Mouse (Mus musculus) monocyte, adult 2 months (primary cell): ENCODE measurements around the gene Ambra1.

ENCODE experiments used
- DNase-seq, 2 experiments: peaks; one replicate each; pipeline ENCODE4 v3.0.0; 2022; ENCODE audit warnings: low spot score in 2 of 2, low read depth in 1 of 2

Gene Ambra1

GRCm38 (mm10) chr2:91871225-91871624 is 141.3 kb downstream of the Ambra1 start:
- no peak for DNase-seq

DNA sequence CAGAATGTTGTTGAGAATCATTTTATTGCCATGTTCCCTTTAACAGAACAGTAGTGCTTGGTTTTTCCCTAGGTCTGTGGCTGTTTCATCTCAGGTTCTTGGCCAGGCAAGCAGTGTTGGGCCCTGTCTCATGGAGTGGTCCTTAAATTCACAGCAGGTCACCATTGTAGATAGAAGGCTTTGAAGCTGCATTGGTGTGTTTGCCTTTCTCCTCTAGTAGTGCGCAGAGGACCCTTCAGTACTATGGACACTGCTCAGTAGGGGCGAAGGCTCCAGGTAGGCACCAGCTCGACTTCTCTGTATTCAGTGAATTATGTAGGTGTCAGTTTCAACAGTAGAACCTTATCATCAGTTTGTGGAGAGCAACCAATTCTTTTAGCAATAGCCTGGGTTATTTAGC is 142.7 kb downstream of the Ambra1 start:
- no peak for DNase-seq

GRCm38 (mm10) chr2:91876000-91876805 is 146.3 kb downstream of the Ambra1 start:
- DNase-seq = no peak

DNA sequence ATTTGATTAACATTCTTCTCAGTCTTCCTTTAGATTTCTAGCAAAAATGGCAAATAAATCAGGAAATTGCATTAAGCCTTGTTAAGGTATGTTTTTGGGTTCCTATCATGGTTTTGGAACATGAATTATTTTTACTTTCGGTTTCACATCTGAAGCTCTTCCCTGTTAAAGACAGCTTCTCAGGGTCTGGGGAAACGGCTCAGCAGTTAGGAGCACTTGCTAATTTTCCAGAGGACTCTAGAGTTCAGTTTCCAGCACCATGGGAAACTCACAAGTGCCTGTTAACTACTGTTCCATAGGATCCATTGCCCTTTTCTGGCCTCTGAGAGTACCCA is 146.8 kb downstream of the Ambra1 start:
- DNase-seq = no peak

DNA sequence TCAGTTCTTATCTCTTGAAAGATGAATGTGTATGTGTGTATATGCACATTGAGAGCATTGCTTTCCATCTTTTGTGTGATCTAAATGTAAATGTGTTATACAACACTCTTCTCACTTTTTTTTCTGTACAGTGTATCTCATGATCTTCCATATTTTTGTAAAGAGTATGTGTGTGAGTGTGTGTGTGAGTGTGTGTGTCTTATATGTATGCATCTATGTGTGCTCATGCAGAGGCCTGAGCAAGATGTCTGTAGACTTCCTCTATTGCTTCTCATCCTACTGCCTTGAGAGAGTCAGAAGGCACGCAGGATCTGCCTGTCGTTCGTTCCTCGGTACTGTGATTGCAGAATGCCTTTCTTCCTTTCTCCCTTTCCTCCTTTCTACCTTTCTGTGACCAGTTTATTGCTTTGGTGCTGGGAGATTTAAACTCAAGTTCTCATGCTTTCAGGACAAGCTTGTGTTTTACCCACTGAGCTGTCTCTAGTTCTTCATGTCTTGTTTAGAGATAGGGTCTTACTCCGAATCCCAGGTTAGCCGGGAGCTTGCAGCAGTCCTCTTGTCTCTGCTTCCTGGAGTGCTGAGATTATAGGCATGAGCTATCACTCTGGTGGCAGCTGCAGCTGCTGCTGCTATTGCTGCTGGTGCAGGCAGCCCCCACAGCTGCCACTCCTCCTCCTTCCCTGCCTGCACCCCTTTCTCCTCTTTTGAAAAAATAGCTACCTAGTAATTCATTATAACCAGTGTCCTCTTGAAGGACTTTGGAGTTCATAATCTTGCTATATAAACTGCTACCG is 148.7 kb downstream of the Ambra1 start:
- no peak for DNase-seq

- DNase-seq = no peak
Measured at GRCm38 (mm10) chr2:91883961-91884360, 154.0 kb downstream of the Ambra1 start.

- DNase-seq = no peak
Measured at GRCm38 (mm10) chr2:91884616-91885015, 154.7 kb downstream of the Ambra1 start.

- no peak for DNase-seq
Measured at GRCm38 (mm10) chr2:91894716-91895115, 164.8 kb downstream of the Ambra1 start.

DNA sequence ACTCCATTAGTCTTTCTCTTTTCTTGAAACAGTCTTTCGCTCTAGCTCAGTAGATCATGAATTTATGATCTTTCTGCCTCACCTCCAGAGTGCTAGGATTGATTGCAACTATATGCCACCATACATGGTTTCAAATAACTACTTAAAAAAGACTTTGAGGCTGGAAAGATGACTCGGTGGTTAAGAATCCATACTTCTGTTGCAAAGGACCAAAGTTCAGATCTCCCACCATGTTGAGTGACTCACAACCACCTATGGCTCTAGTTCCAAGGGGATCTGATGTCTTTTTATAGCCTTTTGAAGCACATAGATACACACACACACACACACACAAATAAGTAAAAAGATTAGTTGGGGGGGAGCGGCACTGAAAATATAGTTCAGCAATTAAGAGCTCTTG is 165.5 kb downstream of the Ambra1 start:
- DNase-seq = no peak

GRCm38 (mm10) chr2:91897968-91898367 is 168.0 kb downstream of the Ambra1 start:
- no peak for DNase-seq

GRCm38 (mm10) chr2:91899141-91899540 is 169.2 kb downstream of the Ambra1 start:
- DNase-seq = no peak

DNA sequence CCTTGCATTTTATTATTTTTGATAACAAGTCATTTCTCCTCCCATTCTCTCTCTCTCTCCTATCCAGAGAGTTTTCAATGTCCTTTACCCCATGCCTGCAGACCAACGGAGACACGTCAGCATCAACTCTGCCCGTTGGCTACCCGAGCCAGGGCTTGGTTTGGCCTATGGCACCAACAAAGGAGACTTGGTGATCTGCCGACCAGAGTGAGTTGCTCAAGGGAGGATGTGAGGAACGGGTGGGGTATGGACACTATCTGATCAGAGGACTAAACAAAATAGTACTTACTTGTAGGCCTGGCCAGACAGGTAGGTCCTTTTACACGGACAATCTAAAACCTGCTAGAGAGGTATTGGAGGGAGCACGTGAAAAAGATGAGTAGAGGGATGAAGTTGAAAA is 170.5 kb downstream of the Ambra1 start:
- DNase-seq = no peak

- DNase-seq = no peak
Measured at GRCm38 (mm10) chr2:91902336-91902735, 172.4 kb downstream of the Ambra1 start.

DNA sequence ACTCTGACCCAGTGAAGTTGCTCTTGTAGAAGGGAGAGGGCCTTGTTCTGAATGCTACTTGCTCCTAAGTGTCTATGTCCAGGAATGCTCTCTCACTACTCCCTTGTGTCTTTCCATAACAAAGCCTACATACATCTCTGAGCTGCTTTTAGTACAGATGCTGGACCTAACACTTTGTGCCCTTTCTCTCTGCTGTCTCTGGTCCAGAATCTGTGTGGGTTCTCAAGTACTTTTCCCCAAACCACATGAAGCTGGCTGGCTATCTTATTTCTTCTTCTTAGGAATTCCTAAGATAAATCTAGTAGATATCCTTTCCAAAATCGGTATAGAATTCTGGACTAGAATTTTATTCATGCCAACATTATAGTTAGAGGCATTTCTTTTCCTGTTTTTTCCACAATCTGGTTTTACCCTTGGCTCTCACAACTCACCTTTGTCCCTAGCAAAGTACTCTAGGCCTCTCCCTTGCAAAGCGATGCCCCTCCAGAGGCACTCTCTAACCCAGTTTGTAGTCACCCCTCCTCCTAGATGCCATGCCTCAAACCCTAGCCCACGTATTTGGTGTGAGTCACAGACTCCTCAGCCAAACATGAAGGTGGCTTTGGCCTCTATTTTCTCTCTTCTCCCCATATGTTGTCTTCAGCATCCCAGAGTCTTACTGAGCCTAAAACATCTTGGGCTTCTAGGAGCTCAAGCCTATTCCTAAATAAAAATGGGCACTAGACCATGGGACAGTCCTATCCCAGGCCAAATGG is 173.4 kb downstream of the Ambra1 start:
- no peak for DNase-seq

DNA sequence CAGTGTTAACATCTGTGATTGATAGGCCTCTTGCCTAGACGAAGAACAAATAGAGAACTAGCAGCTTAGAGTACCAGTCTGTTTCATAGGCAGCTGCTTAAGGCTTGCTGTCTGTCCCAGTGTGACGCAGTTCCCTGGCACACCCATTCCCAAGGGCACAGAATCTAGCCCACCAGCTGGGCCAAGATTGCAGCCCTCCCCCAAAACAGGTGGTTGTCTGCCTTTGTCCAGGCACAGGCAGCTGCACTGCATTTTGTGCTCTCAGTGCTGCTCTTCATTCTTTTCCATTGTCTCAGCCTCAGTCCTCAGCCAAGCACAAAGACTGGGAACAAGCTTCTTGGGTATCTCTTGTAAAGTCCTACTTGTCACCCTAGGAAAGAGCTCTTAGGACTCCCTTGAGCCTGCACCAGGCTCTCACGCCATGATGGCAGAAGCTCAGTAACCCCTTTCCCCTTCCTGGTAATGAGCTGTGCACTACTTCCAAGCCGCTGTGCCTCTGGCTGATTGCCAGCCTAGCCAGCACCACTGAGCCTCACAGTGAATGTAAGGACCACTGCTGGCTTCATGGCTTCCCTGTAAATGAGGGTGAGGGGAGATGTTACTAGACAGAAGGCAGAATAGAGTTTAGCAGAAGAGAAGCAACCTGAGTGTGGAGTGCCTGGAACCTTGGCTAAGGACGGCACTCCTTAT is 174.8 kb downstream of the Ambra1 start:
- DNase-seq = no peak

DNA sequence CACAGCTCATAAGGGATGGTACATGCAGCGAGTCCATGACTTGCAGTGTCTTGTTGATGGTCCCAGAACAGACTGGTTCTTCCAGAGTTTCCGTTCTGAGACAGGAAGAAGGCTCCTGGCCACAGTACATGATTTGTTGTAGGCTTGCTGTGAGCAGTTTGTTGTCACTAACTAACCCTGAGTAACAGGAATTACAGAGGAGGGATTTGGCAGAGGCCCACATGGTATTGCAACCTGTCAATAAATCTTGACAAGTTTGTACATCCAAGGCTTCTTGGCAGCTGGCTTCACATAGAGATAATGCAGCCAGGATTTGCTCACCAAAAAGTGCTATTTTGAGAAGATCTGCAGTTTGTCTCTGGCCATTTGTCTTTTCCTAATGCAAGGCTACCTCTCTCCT is 176.2 kb downstream of the Ambra1 start:
- DNase-seq = no peak

- DNase-seq = no peak
Measured at GRCm38 (mm10) chr2:91912616-91913015, 182.7 kb downstream of the Ambra1 start.

GRCm38 (mm10) chr2:91913328-91914110 is 183.6 kb downstream of the Ambra1 start:
- no peak for DNase-seq

DNA sequence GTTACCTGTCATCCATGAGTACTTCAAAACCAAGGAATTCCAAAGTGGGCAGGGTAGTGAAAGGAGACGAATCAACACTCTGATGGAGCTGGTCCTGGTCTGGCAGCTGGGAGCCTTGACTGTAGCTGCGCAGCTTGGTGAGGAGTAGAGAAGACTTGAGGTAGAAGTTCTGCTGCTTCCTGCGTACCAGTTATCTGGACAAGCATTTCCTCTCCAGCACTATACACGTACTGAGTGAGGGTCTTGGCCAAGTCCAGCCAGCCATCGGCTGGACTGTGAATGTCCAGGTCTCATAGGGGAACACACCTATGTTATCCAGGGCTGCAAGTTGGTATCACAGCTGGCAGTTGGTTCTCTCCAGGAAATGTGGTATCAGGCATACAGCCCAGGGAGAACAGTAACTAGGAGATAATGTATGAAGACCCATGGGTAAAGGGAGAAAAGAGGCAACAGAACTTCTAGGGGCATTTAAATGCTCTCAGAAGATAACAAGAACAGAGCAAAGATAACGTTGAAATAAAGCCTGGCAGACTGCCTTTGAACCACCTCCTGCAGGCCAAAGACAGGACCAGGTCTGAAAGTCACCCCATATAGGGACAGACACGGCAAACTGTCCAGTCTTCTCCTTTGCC is 186.5 kb downstream of the Ambra1 start:
- no peak for DNase-seq

- DNase-seq = no peak
Measured at GRCm38 (mm10) chr2:91917096-91917495, 187.2 kb downstream of the Ambra1 start.
